Mouse (Mus musculus): ENCODE measurements around the gene Rbm31y. TPM values are rescaled to one million over a fixed set of nuclear protein-coding genes. Genes with fewer than 3 reads are reported as not detected.
"Not testable (repeated sequence)": the region's sequence is repeated elsewhere in the genome, so short reads cannot be mapped to it uniquely, and the experiment has no call there.

The Rbm31y gene
- not detected in 2 replicates for polyA plus RNA-seq (2012; rRNA removed)

- H3K4me1 ChIP-seq (ENCODE audit: control insufficient read depth, insufficient read depth, insufficient read length); H3K4me3 ChIP-seq (ENCODE audit: extremely low read depth, insufficient read depth, insufficient read length); DNase-seq (ENCODE audit: low read depth in 1 of 2, low spot score in 2 of 2); H3K27ac ChIP-seq (ENCODE audit: insufficient read depth, low read length); H3K36me3 ChIP-seq (ENCODE audit: control insufficient read depth, insufficient read depth, low read length); H3K27me3 ChIP-seq (ENCODE audit: control insufficient read depth, insufficient read depth, low read length): not testable (repeated sequence)
- WGBS: no CpG with 5 or more reads among the region's 11 CpGs
These were observed at the start of gene Rbm31y for GRCm38 (mm10) chrY:17400461-17400860. Rbm31y (plus strand) TSS chrY:17400761.
